Mouse (Mus musculus): ENCODE results near the gene Aebp1.
A peak's percentile ranks its signal among the peaks of the same experiment; 100 is the strongest.

The Aebp1 gene

GRCm38 (mm10) chr11:5893807-5894206, 32.1 kb downstream of the Aebp1 start:
- no peak for DNase-seq (ENCODE audit: extremely low read depth, low read depth)

- DNase-seq (ENCODE audit: extremely low read depth, low read depth), result no peak
These were observed 35.5 kb downstream of the Aebp1 start for GRCm38 (mm10) chr11:5897230-5897629.

- no peak for DNase-seq (ENCODE audit: extremely low read depth, low read depth)
These were observed 36.1 kb downstream of the Aebp1 start for GRCm38 (mm10) chr11:5897839-5898238.

GRCm38 (mm10) chr11:5898531-5898930, 36.8 kb downstream of the Aebp1 start, which contains the start of gene Myl7:
Gene Myl7, minus strand, starts transcription at chr11:5898782.
- DNase-seq (ENCODE audit: extremely low read depth, low read depth), result no peak

GRCm38 (mm10) chr11:5899286-5899685, 37.5 kb downstream of the Aebp1 start:
- no peak for DNase-seq (ENCODE audit: extremely low read depth, low read depth)

- no peak for DNase-seq (ENCODE audit: extremely low read depth, low read depth)
These were observed 39.6 kb downstream of the Aebp1 start for GRCm38 (mm10) chr11:5901320-5901719.

GRCm38 (mm10) chr11:5901950-5902349, 40.2 kb downstream of the Aebp1 start:
- no peak for DNase-seq (ENCODE audit: extremely low read depth, low read depth)

- DNase-seq (ENCODE audit: extremely low read depth, low read depth), result no peak
These were observed 40.6 kb downstream of the Aebp1 start for GRCm38 (mm10) chr11:5902390-5902789.

GRCm38 (mm10) chr11:5903844-5904243, 42.1 kb downstream of the Aebp1 start:
- DNase-seq (ENCODE audit: extremely low read depth, low read depth), result no peak

GRCm38 (mm10) chr11:5904357-5904756, 42.6 kb downstream of the Aebp1 start:
- DNase-seq (ENCODE audit: extremely low read depth, low read depth), result no peak

GRCm38 (mm10) chr11:5904871-5905270, 43.1 kb downstream of the Aebp1 start:
- DNase-seq (ENCODE audit: extremely low read depth, low read depth), result no peak

- no peak for DNase-seq (ENCODE audit: extremely low read depth, low read depth)
These were observed 44.2 kb downstream of the Aebp1 start for GRCm38 (mm10) chr11:5905778-5906518.

- no peak for DNase-seq (ENCODE audit: extremely low read depth, low read depth)
These were observed 45.3 kb downstream of the Aebp1 start for GRCm38 (mm10) chr11:5907096-5907495.

GRCm38 (mm10) chr11:5908642-5909041, 46.9 kb downstream of the Aebp1 start:
- no peak for DNase-seq (ENCODE audit: extremely low read depth, low read depth)

- DNase-seq (ENCODE audit: extremely low read depth, low read depth), result peak; percentile 26
These were observed 50.9 kb downstream of the Aebp1 start for GRCm38 (mm10) chr11:5912635-5913034.

- DNase-seq (ENCODE audit: extremely low read depth, low read depth), result no peak
These were observed 51.5 kb downstream of the Aebp1 start for GRCm38 (mm10) chr11:5913256-5913655.

GRCm38 (mm10) chr11:5913936-5914335, 52.2 kb downstream of the Aebp1 start:
- DNase-seq (ENCODE audit: extremely low read depth, low read depth), result no peak

- DNase-seq (ENCODE audit: extremely low read depth, low read depth), result no peak
These were observed 53.2 kb downstream of the Aebp1 start for GRCm38 (mm10) chr11:5914940-5915339.

- DNase-seq (ENCODE audit: extremely low read depth, low read depth), result no peak
These were observed 53.9 kb downstream of the Aebp1 start for GRCm38 (mm10) chr11:5915429-5916177.

GRCm38 (mm10) chr11:5916178-5916548, 54.4 kb downstream of the Aebp1 start:
- DNase-seq (ENCODE audit: extremely low read depth, low read depth), result no peak

- no peak for DNase-seq (ENCODE audit: extremely low read depth, low read depth)
These were observed 56.4 kb downstream of the Aebp1 start for GRCm38 (mm10) chr11:5918111-5918510.

GRCm38 (mm10) chr11:5919606-5920005, 57.9 kb downstream of the Aebp1 start:
- no peak for DNase-seq (ENCODE audit: extremely low read depth, low read depth)
